Mouse (Mus musculus): ENCODE measurements around the gene Cisd1. TPM values are rescaled to one million over a fixed set of nuclear protein-coding genes. Genes with fewer than 3 reads are reported as not detected.

The Cisd1 gene
- 127 and 132 TPM in 2 replicates for polyA plus RNA-seq (2015; fragmentation: Nextera tagmentation; extraction: Ambion mirVana)

DNA sequence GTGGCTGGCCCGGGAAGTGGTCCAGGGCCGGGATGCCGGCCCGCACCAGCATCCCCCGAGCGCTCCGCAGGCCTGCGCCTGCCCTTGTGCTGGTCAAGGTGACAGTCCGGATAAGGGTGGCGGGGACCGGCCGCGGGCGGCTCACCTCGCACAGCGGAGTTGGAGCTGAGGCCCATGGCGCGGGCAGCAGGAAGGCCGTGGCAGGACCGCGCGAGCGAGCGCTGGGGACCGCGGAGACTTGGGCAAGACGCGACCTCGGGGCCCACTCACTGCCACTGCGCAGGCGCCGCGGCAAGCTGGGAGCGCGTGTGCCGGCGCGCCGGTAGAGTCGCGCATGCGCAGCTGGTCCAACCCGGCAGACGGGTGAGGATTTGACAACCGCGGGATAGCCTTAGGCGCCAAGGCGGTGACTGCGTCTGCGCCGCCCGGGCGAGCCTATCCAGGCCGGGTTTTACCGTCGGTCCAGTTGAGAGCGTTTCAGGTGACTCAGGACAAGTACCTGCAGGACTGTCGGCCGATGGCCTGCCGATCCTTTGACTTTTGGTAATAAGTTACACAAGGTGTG lies at the start of gene Cisd1:
Cisd1 (minus strand) TSS at position 376 of the 565 bp plus-strand sequence.

DNA sequence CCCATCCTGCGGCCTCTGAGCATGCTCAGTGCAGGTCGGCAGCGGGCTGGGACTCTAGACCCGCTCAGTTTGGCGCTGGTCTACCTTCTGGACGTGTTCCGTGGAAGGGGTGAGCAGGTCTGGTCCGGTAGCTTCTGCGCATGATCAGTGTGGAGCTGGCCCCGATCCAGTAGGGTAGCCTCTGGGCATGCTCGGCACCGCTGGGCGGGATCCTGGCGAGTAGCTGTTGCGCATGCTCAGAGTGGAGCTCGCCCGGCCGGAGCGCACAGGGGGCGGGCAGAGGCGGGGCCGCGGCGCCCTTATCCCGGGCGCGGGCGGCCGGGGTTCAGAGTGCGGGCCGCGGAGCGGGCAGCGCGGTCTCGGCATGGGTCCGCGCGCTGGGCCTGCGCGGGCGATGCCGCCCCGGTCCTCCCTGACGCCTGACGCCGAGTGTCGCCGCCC lies 2.8 kb upstream of the Cisd1 start, which contains the start of gene Ipmk:
Ipmk (plus strand) TSS at position 255 of the 441 bp plus-strand sequence.

DNA sequence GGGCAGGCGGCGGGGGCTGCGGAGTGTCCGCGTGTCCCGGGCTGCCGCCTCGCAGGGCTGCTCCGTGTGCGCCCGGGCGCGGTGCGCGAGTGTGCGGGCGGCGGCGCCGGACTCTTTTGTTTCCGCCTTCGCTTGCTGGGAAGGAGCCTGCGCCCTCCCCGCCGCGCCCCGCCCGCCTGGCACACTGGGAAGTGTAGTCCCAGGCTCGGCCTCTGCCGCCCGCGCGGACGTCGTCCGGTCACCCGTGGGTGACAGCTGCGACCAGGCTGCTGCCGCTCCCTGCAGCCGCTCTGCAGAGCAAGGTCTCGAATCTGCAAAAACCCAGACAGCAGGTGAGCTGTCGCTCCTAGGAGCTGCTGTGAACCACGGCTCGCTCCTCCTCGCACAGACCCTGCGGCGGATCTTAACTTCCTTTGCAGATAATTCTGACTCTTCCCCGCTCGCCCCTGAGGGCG lies 59.6 kb downstream of the Cisd1 start, which contains the start of gene Ube2d1:
Ube2d1 (minus strand) TSS at position 137 of the 455 bp plus-strand sequence.

Other genes with a start within 250 kb of the Cisd1 start
- gene Bicc1, start 185.3 kb downstream of the Cisd1 start, polyA plus RNA-seq (2015; fragmentation: Nextera tagmentation; extraction: Ambion mirVana): 23.5 and 28.4 TPM in 2 replicates
- gene Tfam, start 106.7 kb downstream of the Cisd1 start, polyA plus RNA-seq (2015; fragmentation: Nextera tagmentation; extraction: Ambion mirVana): 29.0 and 30.0 TPM in 2 replicates
- 36.6 and 46.8 TPM in 2 replicates for gene Ube2d1, start 59.7 kb downstream of the Cisd1 start, polyA plus RNA-seq (2015; fragmentation: Nextera tagmentation; extraction: Ambion mirVana)
- gene Ipmk, start 2.8 kb upstream of the Cisd1 start, polyA plus RNA-seq (2015; fragmentation: Nextera tagmentation; extraction: Ambion mirVana): 5.1 and 5.9 TPM in 2 replicates

All from urinary bladder, postnatal 0 days (tissue).